Mouse (Mus musculus): ENCODE measurements around the gene Nefh. TPM values are rescaled to one million over a fixed set of nuclear protein-coding genes. Genes with fewer than 3 reads are reported as not detected.

Nefh gene
- polyA plus RNA-seq, 1 experiment from 2014 or later = 0.89 TPM

DNA sequence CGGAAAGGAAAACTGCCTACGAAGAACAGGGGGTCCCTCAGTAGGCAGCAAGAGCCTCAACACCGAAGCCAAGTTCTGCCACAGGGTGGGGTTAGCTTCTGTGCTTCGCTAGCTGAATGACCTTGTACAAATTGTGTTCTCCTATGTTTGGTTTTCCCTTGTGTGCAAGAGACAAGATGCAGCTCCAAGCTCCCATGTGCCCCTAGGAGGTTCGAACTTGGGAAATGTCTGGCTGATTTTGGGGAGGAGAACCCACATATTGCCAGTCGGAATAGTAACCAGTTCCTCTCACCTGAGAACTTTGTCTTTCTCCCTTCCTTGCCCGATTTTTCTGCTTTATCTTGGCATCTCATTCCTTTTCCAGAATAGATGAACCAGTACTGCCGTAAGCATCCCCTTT is 928 bp upstream of the Nefh start:
- Histone ChIP-seq H3K27me3 (peaks cover 77% of the 10 kb centered on the region), H3K27ac (replicated peaks) (no peak overlapping the region), H3K36me3 (no peaks in the 10 kb centered on the region), H3K4me3 (peak overlapping the region; percentile 57), H3K9me3 (no peaks in the 10 kb centered on the region), H3K9ac (replicated peaks) (no peak overlapping the region), H3K4me1 (peaks cover 29% of the 10 kb centered on the region), H3K4me2 (replicated peaks) (peak overlapping the region; percentile 80)
- WGBS = 27% methylated on average over 8 of the region's 8 CpGs
- no peak for ATAC-seq (replicated peaks)

DNA sequence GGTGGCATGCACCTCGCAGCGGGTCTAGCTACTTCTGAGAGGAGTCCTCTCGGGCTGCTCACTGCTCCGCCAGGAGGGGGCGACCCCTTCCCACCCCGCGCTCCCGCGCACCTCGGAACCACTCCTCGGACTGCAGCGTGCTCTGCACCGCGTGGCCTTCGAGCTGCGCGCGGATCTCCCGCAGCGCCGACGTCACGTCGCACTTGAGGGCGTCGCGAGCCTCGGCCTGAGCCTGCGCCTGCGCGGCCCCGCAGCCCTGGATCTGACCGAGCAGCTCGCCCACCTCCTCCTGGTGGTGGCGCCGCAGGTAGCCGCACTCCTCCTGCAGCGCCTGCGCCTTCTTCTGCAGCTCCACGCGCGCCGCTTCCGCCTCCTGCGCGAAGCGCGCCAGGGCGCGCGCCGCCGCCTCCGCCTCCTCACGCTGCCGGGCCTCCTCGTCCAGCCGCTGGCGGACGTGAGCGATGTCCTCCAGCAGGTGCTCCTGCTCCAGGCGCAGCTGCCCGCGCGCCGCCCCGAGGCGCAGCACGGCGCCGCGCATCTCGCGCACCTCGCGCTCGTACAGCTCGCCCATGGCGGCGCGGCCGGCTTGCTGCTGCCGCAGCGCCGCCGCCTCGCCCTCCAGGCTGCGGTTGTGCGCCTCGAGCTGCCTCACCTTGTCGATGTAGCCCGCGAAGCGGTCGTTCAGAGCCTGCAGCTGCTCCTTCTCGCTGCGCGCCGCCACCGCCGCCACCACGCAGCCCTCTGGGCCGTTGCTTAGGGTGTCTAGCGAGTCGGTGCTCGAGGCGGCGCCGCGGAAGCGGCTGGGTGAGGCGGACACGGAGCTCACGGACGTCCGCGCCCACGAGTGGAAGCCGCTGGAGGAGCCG is 684 bp downstream of the Nefh start:
- H3K36me3 ChIP-seq = no peaks in the 10 kb centered on the region
- WGBS = under 1% methylated on average over 120 of the region's 120 CpGs
- H3K9me3 ChIP-seq = no peaks in the 10 kb centered on the region
- peaks cover 29% of the 10 kb centered on the region for H3K4me1 ChIP-seq
- H3K4me3 ChIP-seq = peak overlapping the region; percentile 57
- H3K9ac ChIP-seq (replicated peaks) = peak overlapping the region; percentile 67
- peak; percentile 93 for ATAC-seq (replicated peaks)
- peak overlapping the region; percentile 83 for H3K27ac ChIP-seq (replicated peaks)
- peaks cover 62% of the 10 kb centered on the region for H3K27me3 ChIP-seq
- peak overlapping the region; percentile 80 for H3K4me2 ChIP-seq (replicated peaks)

DNA sequence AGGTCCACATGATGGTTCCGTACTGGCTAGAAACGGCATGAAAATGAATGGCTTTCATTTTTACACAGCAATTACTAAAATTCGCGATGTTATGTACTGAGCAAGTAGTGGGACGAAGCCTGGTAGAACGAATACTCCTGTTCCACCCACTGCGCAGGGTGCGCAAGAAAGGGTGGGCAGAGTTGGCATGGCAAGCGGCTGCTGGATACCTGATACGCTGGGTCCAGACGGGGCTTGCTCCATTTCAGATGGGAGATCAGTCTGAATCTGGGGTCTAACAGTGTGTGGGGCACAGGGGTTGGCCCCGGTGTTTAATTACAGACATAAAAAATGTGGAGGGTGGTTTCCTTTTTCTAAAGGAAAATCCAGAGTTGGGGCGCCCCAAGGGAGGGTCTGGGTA is 1.3 kb downstream of the Nefh start:
- 44% methylated on average over 13 of the region's 13 CpGs for WGBS
- Histone ChIP-seq H3K4me1 (peaks cover 29% of the 10 kb centered on the region), H3K36me3 (no peaks in the 10 kb centered on the region), H3K27me3 (peaks cover 56% of the 10 kb centered on the region), H3K9me3 (no peaks in the 10 kb centered on the region), H3K4me2 (replicated peaks) (peak overlapping the region; percentile 80), H3K4me3 (peak overlapping the region; percentile 57), H3K27ac (replicated peaks) (peak overlapping the region; percentile 83; the same call in 1 of the 2 replicates), H3K9ac (replicated peaks) (0 out of 2 replicates have a peak overlapping the region, but pooled peaks have one; percentile 13)
- ATAC-seq (replicated peaks) = peak; percentile 23

DNA sequence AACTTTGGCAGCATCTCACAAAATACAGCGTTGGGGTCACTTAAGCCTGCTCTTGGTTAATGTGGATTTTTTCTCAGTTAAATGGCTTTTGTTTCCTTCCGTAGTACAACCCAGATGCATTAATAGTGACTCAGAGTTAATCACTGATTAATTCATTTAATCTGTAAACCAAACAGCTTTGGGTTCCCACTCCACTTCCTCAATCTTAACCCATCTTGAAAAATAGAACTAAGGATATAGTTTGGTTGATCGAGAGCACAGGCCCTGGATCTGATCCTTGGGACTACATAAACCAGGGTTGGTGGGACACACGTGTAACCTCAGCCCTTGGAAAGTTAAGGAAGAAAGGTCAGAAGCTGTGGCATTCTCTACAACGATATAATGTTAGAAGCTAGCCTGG is 11.6 kb downstream of the Nefh start:
- no peak overlapping the region for H3K27ac ChIP-seq (replicated peaks)
- peaks cover 5% of the 10 kb centered on the region; the same call in 1 of the 2 replicates for H3K36me3 ChIP-seq
- no peak overlapping the region for H3K4me3 ChIP-seq
- no peak overlapping the region for H3K4me2 ChIP-seq (replicated peaks)
- H3K27me3 ChIP-seq = no peaks in the 10 kb centered on the region
- 83% methylated on average over 5 of the region's 5 CpGs for WGBS
- no peak for ATAC-seq (replicated peaks)
- H3K9ac ChIP-seq (replicated peaks) = no peak overlapping the region
- 0 out of 2 replicates have a peak, but pooled peaks cover under 1% of the 10 kb centered on the region for H3K4me1 ChIP-seq
- H3K9me3 ChIP-seq = no peaks in the 10 kb centered on the region

DNA sequence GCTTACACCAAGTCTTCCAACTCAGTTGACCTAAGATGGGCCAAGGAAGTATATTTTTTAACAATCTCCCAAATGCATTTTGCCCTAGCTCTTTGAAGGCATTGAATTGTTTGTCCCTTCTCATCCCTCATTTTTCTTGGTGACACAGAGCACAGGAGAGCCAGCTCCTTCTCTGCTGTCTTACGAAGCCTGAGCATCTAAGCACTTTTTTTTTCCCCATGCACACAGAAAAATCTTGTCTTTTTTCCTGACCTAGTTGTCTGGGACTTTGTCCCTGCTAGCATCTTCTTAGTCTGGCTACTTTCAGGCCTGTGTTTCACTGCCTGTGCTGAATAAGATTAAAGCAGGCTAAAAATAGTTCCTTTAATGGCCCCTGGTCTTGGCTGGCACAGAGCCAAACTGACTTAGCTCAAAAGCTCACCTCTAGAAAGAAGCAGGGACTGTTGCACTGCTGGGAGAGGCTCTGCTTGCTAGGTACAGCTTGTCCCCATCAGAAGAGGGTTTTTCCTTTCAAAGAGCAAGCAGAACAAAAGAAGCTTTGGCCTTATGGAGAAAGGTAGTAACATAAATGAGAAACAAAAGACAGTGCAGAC is 16.8 kb downstream of the Nefh start:
- Histone ChIP-seq H3K4me3 (no peak overlapping the region), H3K27me3 (no peaks in the 10 kb centered on the region), H3K9me3 (no peaks in the 10 kb centered on the region), H3K4me2 (replicated peaks) (no peak overlapping the region), H3K36me3 (peaks cover 50% of the 10 kb centered on the region), H3K9ac (replicated peaks) (no peak overlapping the region), H3K27ac (replicated peaks) (peak overlapping the region; percentile 27; the same call in 1 of the 2 replicates), H3K4me1 (0 out of 2 replicates have a peak, but pooled peaks cover 7% of the 10 kb centered on the region)
- WGBS = 21% methylated on average over 1 of the region's 1 CpGs
- ATAC-seq (replicated peaks) = no peak

DNA sequence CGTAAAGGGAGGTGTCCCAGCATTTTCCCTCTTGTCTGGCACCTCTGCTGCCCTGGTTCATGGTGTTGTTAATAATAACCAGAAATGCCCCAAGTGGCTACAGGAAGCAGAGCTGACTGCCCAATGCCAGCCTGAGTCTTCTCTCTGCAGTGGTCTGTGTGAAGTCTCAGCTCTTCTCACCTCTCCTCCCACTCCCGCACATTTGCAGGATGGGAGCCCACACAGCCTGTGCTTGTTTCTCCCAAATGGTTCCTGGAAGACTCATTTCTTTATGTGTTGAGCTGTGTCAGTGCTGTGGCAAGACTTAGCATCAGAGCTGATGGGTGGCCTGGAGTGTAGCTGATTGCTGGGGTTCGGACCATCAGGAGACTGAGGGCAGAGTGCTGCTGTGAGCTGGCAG is 20.6 kb downstream of the Nefh start:
- no peak overlapping the region for H3K4me3 ChIP-seq
- no peak overlapping the region for H3K4me2 ChIP-seq (replicated peaks)
- no peaks in the 10 kb centered on the region for H3K27me3 ChIP-seq
- peaks cover 85% of the 10 kb centered on the region for H3K36me3 ChIP-seq
- H3K9ac ChIP-seq (replicated peaks) = no peak overlapping the region
- ATAC-seq (replicated peaks) = no peak
- H3K4me1 ChIP-seq = 0 out of 2 replicates have a peak, but pooled peaks cover 7% of the 10 kb centered on the region
- no peaks in the 10 kb centered on the region for H3K9me3 ChIP-seq
- H3K27ac ChIP-seq (replicated peaks) = no peak overlapping the region
- WGBS = 89% methylated on average over 3 of the region's 3 CpGs

DNA sequence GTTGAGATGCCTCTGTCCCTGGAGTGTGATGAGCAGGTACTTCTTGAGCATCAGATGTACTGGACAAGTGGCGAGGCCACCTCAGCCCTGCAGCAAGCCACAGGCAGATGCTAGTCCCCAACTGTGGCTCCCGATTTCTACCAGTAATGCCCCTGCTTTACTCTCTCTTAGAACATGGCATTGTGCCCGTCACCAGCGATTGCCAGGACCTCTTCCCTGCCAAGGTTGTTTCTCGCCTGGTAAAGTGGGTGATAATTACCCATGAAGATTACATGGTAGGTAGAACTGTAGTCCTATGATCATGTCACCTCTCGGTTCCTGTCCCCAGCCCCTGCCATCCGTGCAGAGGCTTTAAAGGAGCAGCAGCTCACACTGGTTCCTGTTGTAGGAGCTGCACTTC is 26.1 kb downstream of the Nefh start:
- H3K4me3 ChIP-seq = no peak overlapping the region
- no peak overlapping the region for H3K4me2 ChIP-seq (replicated peaks)
- no peaks in the 10 kb centered on the region for H3K4me1 ChIP-seq
- ATAC-seq (replicated peaks) = no peak
- 80% methylated on average over 7 of the region's 7 CpGs for WGBS
- peaks cover 93% of the 10 kb centered on the region for H3K36me3 ChIP-seq
- no peaks in the 10 kb centered on the region for H3K9me3 ChIP-seq
- H3K27me3 ChIP-seq = no peaks in the 10 kb centered on the region
- H3K9ac ChIP-seq (replicated peaks) = no peak overlapping the region
- H3K27ac ChIP-seq (replicated peaks) = no peak overlapping the region

DNA sequence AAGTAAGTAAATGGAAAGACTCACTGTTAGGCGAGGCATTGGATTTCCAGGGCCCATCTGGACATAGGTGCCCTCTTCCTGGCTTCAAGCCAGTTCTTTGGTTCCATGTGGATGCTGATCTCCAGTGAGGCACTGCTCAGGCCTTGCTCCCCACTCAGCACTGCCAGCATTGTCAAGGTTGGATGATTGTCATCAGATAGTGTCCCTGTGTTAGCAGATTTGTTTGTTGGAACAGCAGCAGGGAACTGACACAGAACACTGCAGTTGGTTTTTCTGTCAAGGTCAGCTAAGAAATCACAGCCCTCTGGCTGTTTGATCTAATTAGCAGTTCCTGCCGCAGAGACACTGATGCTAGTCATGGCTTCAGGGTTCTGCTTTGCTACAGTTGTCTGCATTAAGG is 26.6 kb downstream of the Nefh start:
- Histone ChIP-seq H3K27ac (replicated peaks) (no peak overlapping the region), H3K4me1 (no peaks in the 10 kb centered on the region), H3K9me3 (no peaks in the 10 kb centered on the region), H3K4me2 (replicated peaks) (no peak overlapping the region), H3K9ac (replicated peaks) (no peak overlapping the region), H3K36me3 (peaks cover 91% of the 10 kb centered on the region), H3K27me3 (no peaks in the 10 kb centered on the region), H3K4me3 (no peak overlapping the region)
- ATAC-seq (replicated peaks) = no peak
- 87% methylated on average over 2 of the region's 2 CpGs for WGBS

DNA sequence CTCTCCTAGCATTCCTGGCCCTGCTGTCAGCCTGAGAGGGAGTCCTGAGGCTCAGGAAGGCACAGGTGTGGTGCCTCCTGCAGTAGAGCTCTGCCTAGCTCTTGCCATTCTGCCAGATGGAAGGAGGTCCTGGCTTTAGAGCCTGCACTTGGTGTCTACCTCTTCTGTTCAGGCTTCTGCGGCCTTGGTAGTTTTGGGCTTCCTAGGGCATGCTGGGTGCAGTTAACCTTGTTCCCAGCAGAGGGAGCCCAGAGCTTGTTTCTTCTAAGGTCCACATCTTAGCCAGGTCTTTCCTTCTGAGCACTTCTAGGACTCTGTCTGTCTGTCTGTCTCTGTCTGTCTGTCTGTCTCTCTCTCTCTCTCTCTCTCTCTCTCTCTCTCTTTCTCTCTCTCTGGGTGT is 31.8 kb downstream of the Nefh start:
- Histone ChIP-seq H3K4me1 (no peaks in the 10 kb centered on the region), H3K4me2 (replicated peaks) (no peak overlapping the region), H3K9me3 (no peaks in the 10 kb centered on the region), H3K27me3 (no peaks in the 10 kb centered on the region), H3K27ac (replicated peaks) (no peak overlapping the region), H3K4me3 (no peak overlapping the region), H3K9ac (replicated peaks) (no peak overlapping the region), H3K36me3 (peaks cover 91% of the 10 kb centered on the region)
- ATAC-seq (replicated peaks) = no peak
- 50% methylated on average over 1 of the region's 1 CpGs for WGBS

- H3K4me2 ChIP-seq (replicated peaks) = no peak overlapping the region
- H3K4me3 ChIP-seq = no peak overlapping the region
- no peaks in the 10 kb centered on the region for H3K27me3 ChIP-seq
- H3K4me1 ChIP-seq = no peaks in the 10 kb centered on the region
- peaks cover 74% of the 10 kb centered on the region for H3K36me3 ChIP-seq
- WGBS = 94% methylated on average over 6 of the region's 6 CpGs
- no peaks in the 10 kb centered on the region for H3K9me3 ChIP-seq
- H3K9ac ChIP-seq (replicated peaks) = no peak overlapping the region
- ATAC-seq (replicated peaks) = no peak
- H3K27ac ChIP-seq (replicated peaks) = no peak overlapping the region
Observed at GRCm38 (mm10) chr11:4906231-4906630, 41.6 kb downstream of the Nefh start.

GRCm38 (mm10) chr11:4901956-4902355 is 45.9 kb downstream of the Nefh start:
- H3K27me3 ChIP-seq = no peaks in the 10 kb centered on the region
- no peak overlapping the region for H3K4me2 ChIP-seq (replicated peaks)
- ATAC-seq (replicated peaks) = no peak
- peaks cover 61% of the 10 kb centered on the region for H3K36me3 ChIP-seq
- H3K4me3 ChIP-seq = no peak overlapping the region
- WGBS = 57% methylated on average over 6 of the region's 6 CpGs
- H3K27ac ChIP-seq (replicated peaks) = no peak overlapping the region
- no peak overlapping the region for H3K9ac ChIP-seq (replicated peaks)
- H3K4me1 ChIP-seq = peaks cover 3% of the 10 kb centered on the region; the same call in 1 of the 2 replicates
- H3K9me3 ChIP-seq = no peaks in the 10 kb centered on the region

DNA sequence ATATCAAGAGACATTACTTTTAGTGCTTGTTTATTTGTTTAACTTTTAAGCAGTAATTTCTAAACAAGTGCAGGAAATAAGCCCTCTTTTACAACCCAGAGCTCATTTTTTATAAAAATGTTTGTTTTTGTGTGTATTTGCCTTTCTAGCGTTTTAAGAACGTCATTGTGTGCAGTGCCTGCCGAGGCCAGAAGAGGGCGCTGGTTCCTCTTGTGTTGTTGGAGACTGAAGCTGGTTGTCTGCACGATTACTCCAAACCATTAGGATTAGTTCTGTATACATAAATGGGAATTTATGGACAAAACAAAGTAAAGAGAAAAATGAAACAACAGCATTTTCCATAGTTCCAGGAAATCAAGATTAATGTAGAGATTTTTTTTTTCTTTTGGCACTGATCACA is 47.4 kb downstream of the Nefh start:
- H3K9ac ChIP-seq (replicated peaks) = no peak overlapping the region
- no peaks in the 10 kb centered on the region for H3K27me3 ChIP-seq
- H3K36me3 ChIP-seq = peaks cover 51% of the 10 kb centered on the region
- no peak overlapping the region for H3K4me3 ChIP-seq
- no peak for ATAC-seq (replicated peaks)
- H3K4me2 ChIP-seq (replicated peaks) = no peak overlapping the region
- 71% methylated on average over 5 of the region's 5 CpGs for WGBS
- no peak overlapping the region for H3K27ac ChIP-seq (replicated peaks)
- H3K9me3 ChIP-seq = no peaks in the 10 kb centered on the region
- H3K4me1 ChIP-seq = peaks cover 15% of the 10 kb centered on the region

Measured in forebrain, embryonic 15.5 days (tissue).